Mouse (Mus musculus) layer of hippocampus, postnatal 25 days (tissue): ENCODE results near the gene Fgr. TPM values are rescaled to one million over a fixed set of nuclear protein-coding genes. Genes with fewer than 3 reads are reported as not detected.

Experiments
- DNase-seq, 2 experiments: peaks; one replicate each; pipeline ENCODE4 v3.0.0; 2022; ENCODE audit warnings: mixed read lengths in 2 of 2, low spot score in 1 of 2; ENCODE audit errors: extremely low spot score in 1 of 2
- total RNA-seq, 2 experiments: library from RNA; stranded (reverse); gene quantifications; 2 replicates each; pipeline ENCODE4 v1.2.3; 2021

Fgr gene
- total RNA-seq, 2 experiments from 2014 or later, result 0.07 to 0.14 TPM

DNA sequence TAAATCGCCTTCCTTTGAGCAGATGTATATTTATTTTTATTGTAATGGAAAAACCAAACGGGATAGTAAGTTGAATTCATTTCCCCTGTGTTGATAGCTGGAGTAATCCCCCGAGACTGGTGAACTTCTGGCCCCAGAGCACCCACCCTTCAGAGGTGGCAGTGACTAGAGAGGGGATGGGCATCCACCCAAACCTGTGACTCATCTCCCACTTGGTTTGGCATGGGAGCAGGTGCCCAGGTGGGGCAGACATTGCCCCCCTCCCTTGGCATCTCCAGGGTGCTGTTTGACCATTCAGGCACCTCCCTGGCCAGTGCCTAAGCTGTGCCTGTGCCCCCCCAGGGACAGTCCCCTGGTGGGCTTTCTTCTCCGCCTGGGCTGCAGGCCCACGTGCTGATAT, 40.2 kb downstream of the Fgr start:
- no peak for DNase-seq

DNA sequence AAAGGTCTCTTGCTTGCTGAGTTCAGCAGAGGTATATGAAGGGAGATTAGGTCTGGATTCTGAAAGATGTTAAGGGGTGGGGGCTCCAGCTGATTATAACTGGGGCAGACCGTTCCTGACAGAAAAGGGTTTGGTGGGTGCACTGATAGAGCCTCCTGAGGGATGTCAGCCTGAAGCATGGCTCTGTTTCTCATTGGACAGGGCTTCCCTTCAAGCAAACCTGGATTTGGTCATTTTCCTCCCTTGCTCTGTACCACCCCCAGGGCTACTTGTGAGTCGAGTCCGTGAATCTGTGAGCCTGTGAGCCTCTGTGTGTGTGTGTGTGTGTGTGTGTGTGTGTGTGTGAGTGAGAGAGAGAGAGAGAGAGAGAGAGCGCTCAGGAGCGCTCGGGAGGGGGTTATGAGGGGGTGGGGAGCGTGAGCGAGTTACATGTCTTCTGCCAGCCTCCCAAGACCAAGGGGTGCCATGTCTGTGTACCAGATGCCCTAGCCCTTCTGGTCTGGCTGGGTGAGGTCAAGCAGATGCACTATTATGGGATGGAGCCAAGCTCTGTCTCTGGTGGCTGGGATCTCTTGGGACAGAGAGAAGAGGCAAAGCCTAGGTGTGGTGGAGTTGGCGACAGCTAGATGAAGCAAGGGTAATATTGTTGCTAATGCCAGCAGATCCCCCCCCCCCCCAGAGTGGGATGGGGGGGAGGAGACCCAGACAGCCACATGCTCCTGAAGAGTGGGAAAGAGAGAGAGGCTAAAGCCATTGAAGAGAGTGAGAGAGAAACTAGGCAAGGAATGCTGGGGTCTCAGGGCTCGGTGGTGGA, 41.2 kb downstream of the Fgr start:
- DNase-seq, result no peak

DNA sequence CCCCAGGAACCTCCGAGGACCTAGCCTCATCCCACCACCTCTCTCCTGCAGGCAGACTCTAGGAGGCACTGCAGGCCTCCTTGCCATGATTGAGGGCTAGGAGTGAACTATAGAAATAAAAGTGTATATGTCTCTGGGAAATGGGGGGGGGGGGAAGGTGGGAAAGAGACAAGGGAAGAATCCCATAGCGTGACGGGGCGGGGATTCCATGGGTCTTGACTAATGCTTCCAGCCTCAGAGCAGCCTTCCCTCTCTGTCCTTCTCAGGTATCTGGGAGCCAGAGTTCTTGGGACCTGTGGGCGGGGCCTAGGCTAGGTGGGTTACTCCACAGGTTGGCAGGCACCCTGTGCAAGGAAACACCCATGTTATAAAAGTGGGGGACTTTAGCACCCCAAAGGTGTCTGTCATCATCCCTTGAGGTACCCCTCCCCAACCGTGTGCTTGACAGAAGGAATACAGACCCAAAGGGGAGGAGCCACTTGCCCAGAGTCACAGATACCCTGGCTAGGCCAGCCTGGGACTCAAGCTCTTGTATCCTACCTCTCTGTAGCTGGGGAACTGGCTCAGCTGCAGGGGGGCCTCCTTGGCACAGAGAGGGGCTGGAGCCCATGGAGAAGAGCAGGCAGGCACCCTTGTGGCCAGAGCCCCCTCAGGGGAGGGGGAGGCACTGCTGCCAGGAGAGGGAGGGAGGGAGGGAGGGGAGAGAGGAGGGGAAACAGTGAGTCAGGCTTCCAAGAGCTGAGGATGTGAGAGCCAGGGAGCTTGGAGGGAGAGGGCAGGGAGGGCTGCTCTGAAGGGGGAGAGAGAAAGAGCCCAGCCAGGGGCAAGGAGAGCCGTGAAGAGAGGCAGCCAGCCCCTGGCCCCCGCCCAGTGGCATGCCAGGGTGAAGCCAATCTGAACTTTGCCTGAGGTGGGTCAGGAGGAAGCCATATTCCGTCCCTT, 42.1 kb downstream of the Fgr start:
- no peak for DNase-seq

DNA sequence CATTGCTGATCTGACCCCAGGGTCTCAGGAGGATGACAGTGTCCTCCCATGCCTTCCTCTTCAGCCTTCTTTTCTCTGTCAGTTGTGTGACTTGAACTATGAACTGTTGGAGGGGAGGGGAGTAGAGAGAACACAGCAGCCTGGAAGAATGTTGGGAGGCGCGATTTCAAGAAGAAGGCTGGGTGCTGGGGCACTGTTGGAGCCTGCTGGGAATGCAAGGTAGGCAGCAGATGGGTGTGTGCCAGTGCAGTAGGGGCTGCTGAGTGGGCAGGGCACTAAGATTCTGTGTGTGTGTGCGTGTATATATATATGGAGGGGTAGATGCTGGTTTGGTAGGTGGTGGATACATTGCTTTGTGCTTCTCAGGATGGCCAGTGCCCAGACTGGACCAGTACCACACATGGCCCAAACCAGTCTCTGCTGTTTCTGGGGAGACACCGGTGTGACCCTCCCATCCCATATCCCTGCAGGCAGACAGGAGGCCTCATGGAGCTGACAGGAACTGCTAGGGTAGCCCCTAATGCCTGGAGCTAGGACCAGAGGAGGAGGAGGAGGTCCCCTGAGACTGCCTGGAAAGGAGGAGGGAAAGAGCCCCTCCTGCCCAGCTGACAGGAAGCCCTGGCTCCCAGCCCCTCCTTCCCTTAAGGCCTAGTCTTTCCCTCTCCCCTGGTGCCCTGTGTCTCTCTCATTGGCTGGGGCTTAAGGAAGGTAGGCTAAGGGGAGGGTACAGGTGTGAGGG, 43.0 kb downstream of the Fgr start:
- DNase-seq, result no peak

DNA sequence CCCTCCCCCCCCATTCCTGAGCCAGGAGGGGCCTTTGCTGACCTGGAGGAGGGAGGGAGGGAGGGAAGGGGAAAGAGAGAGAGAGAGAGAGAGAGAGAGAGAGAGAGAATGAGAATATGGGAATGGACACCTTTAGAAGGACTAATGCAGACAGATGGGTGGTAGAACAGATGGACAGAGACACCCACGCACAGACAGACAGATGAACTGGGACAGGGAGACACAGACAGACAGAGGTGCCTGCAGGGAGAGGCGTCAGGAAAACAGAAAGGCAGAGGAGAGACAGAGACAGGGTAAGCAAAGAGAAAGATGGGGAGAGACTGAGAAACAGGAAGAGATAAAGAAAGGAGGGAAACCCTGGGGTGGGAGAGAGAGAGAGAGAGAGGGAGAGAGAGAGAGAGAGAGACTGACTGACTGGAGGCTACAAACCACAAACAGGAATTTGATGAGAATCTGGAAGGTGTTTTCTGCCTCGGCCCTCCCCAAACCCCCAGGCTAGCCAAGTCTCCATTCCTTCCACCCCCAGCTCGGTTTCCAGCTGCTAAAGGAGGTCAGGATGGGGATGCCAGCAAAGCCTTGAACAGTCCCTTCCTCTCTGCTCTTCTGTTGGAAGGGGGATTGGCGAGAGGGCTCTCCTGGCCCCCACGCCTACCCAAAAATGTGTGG, 43.8 kb downstream of the Fgr start:
- DNase-seq, result no peak

DNA sequence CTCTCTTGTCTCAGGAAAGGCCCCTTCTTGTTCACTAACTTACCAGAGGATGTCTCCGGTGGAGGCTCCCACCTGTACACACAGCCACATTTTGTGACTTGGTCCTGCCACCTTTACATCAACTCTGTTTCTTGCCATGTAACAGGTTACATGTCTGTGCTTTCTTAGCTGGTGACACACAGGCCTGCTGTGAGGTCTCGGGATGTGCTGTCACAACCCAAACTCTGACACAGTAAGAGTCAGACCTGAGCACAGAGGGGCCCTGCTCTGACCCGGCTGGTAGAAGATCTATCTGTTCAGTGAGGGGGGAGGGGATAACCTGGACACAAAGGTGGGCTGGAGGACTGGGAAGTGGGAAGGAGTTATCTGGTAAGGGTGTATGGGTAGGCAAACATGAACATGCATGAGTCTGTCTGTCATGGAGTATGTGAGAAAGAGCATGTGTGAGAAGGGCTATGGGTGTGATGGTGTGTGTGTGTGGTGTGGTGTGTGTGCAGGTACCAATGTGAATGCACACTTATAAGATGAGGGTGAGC, 44.4 kb downstream of the Fgr start:
- DNase-seq, result no peak

DNA sequence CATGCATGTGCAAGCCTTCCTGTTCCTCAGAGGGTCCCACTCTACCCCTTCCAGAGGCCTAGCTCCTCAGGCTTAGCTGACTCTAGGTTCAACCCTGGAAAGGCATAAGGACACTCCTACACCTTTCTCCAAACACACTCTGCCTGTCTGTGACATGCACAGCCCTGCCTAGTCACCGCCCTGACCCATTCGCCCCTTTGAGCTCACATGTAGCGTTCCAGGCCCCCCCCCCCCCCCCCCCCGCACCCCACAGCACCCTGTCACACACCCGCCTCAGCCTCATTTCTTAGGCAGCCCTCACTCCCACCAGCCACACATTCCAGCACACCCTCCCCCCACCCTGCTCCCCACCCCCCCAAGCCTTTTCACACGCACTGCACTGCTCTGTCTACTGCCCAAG, 46.8 kb downstream of the Fgr start:
- no peak for DNase-seq

DNA sequence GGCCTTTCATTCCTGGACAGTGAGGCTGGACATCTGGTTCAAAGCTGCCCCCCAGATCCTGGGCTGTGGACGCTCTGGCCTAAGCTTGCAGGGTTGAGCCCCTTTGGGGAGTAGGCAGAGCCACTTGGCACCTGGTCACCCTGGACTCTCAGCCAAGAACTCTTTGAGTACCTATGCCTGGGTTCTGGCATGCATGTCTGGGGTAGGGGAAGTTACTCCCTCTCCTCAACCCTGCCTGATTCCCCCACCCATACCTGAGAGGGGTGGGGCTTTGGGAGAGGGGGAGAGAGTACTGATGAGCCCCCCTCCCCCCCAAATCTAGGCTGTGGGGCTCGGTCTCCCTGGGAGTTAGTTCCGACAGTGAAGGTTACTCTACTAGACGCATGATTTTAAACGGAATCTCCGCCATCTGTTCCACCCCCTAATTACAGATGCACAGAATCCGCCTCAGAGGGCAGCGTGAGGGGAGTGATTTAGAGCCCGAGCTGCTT, 47.3 kb downstream of the Fgr start:
- no peak for DNase-seq

DNA sequence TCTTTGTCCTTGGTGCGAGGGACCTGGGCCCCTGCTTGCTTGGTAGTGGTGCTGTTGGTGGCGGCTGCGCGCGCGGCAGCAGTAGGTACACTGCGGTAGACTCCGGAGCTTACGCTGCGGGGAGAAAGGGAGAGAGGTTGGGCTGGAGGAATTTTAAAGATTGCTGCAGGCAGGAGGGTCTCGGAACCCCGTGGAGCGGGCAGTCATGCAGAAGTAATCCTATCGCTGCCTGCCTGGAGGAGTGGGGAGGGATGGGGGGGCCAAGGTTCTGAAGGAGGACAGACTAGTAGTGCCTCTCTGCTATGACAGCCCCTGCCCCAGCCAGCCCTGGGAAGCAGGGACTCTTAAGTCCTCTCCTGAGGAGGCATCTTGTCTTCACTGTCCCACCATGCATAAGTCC, 48.3 kb downstream of the Fgr start:
- no peak for DNase-seq

DNA sequence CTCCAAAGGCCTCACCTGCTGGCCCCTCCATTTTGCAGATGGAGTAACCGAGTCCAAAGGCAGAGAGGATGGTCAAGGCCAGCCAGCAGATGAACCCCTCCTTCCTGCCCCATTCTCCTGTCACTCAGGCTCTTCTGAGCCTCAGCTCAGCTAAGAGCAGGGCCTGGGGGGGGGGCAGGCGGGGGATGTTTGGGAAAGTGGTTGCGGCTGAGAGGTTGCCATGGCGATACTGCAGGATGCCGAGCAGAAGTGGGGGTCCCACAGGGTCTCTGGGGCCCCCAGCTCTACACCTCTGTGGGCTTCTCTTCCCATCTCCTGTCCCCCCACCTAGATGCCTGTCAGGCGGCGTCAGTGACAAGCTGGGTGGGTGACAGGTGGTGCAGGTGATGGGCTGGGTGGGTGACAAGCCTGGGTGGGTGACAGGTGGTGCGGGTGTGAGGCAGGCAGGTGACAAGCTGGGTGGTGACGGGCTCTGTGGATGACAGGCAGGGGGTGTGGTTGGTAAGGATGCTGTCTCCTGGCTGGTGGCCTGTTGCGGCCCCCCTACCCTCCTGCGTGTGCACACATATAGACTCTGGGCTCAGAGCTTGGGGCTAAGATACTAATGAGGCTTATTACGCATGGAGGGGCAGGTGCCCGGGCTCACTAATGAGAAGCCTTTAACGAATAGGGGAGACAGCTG, 49.2 kb downstream of the Fgr start:
- no peak for DNase-seq

DNA sequence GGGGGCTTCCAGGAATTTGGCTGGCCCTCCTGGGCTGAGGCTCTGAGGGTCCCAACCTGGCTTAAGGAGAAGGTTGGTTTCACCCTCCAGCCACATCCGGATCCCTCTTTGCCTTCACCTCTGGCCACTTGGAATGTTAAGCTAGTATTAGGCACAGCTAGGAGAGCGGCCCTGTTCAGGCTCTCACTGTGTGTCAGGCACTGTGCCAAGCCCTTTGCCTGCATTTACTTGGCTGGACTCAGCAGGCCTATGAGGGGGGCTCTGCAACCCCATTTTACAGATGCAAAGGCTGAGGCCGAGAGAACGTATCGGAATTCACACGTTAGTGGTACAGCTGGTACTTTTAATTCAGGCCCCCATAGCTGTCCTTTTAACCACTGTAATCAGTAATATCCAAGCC, 49.7 kb downstream of the Fgr start:
- DNase-seq, result no peak

DNA sequence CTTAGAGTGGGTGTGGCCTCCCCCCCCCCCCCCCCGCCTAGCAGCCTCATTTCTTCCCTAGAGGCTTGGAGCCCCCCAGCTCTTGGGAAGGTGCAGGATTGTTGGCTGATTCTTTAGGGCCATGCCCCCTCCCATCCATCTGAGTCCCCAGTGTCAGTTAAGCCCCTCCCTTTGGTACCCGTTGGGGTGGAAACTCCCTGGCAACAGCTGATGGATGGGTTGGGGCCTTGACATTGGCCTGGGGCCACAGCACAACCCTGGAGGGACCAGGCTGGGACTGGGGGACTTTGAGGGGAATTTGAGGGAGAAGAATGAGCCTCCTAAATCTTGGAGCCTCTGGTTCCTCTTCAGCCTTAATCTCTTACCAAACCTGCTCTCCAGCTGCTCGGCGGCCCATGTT, 50.5 kb downstream of the Fgr start:
- no peak for DNase-seq

DNA sequence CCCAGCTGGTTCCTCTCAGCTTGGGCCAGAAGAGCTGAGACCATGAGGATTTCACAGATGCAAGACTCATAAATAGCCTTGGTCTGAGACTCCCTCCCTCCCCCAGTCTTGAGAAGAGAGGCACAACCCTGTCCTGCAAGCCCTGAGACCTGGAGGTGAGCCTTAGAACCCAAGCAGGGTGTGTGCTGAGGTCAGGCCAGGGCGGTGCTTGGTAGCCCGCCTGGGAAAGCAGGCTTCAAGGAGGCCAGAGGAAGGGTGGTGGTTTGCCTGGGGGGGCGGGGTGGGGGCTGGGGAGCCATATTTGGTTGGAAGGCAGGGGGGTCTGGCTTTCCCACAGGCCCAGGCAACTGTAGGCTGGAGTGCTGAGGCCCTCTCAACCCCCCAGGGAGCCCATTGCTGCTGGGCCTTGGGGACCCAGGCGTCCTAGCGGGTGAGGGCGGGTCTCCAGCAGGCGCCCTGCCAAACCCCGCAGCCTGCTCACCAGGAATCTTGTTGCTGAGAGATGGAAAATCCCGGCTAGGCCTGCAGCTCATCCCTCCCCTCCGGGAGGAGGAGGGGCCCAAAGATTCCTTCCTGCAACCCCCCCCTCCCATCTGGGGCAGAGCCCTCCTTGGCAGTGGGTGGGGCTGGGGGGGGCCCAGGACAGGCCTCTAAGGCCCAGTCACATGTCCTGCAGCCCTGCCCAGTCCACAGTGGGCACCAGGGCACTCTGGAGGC, 51.2 kb downstream of the Fgr start:
- DNase-seq, result no peak

DNA sequence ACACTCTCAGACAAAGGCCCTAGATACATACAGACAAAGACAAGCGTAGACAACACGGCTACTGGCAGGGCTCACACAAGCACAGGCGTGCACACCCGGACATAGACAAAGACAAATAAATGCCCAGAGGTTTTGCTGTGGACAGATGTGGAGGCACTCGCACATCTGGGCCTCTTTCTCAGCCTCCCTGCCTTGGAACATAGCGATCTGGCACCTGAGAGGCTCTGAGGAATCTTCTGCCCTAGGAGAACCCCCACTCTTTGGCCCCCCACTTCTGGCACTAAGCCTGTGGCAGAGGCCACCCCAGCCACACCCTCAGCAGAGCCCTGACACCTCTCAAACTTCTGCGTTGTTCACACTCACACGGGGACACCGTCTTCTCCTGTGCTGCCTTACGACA, 52.4 kb downstream of the Fgr start:
- DNase-seq, result no peak

DNA sequence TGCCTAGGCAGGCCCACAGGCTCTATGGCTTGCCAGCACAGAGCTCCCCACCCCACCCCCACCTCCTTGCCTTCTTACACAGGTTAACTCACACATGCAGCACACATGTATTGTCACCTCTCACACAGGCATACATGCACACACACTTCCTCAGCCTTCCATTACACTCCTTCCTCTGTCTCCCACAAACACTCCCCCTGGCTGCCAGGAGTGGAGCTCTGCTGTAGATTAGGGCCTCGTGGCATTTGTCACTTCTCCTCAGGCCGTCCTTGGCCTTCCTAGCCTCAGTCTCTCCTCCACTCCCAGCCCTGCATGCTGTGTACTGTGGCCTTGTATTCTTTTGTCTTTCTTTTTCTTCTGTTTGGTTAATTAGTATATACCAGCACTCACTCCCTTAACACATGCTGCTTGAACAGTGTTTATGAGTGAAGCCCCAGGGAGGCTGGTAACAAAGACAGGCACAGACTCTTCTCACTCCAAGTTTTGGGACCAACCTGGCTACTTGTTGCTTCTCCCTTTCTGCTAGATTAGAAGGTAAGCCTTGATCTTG, 53.0 kb downstream of the Fgr start:
- DNase-seq, result no peak

DNA sequence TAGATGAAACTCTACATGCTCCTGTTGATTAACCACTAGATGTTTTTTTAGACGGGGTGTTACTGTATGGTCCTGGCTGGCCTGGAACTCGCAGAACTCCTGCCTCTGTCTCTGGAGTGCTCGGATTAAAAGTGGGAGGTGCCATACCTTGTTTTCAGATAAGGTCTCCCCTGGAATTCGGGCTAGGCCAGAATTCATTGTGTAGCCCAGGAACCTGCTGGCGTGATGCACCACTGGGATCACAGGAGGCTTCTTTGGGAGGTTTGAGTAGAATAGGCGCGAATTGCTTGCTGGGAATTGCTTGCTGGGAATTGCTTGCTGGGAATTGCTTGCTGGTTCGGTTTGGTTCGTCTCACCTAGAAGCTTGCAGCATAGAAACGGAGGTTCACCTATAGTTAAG, 53.8 kb downstream of the Fgr start:
- no peak for DNase-seq

DNA sequence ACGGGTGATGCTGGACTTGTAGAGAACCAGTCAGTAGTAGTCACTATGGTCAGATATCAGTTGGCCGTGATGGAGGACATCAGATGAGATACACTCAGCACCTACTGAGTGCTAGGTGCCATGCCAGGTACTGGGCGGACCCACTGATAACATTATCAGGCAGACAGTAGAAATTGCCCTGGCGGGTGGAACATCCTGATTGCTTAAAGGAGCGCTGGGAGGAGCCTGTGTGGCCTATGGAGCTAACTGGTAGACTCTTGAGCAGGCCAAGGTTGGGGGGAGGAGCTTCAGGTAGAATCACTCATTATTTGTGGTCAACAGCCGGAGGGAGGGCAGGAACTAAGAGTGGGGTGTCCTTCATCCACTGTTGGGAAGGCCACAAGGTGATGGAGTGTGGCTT, 54.3 kb downstream of the Fgr start:
- DNase-seq, result no peak

DNA sequence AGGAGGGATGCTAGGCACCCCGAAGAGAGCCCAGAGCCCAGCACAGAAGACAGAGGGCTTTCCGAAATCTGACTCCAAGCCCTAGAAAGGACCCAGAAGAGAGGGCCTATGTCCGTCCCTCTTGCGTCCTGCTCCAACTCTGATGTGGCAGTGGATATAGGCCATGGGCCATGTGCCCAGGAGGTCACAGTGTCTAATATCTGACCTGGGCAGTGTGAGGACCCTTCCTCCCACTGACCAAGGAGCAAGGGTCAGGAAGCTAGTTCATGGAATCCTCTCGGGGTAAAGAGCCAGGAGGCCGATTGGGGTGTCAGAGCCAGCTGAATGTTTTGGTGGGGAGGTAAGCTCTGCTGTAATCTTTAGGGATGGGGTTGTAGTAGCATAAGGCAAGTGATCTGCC, 55.0 kb downstream of the Fgr start:
- DNase-seq, result no peak
